Mouse (Mus musculus): ENCODE data around the gene Atp8b3. TPM values are rescaled to one million over a fixed set of nuclear protein-coding genes. Genes with fewer than 3 reads are reported as not detected.
A peak's percentile ranks its signal among the peaks of the same experiment; 100 is the strongest.

Atp8b3 gene
- polyA plus RNA-seq, 1 experiment, result 0.08 TPM

GRCm38 (mm10) chr10:80578131-80578750, 39.3 kb upstream of the Atp8b3 start:
- peak; percentile 54 for TF ChIP-seq CTCF (IDR thresholded peaks at IDR 0.05; ENCODE audit: extremely low read depth, insufficient read depth, low read length)
- no peak for TF ChIP-seq POLR2A (IDR thresholded peaks at IDR 0.05; ENCODE audit: extremely low read depth, insufficient read depth, low read length)
- Histone ChIP-seq H3K27ac (ENCODE audit: insufficient read depth, low read length) (peak overlapping the region; percentile 47), H3K4me1 (ENCODE audit: control insufficient read depth, insufficient read depth, low read length) (peaks cover 3% of the 10 kb centered on the region; the same call in 1 of the 2 replicates), H3K4me3 (ENCODE audit: insufficient read depth, low read length) (peak overlapping the region; percentile 63)

GRCm38 (mm10) chr10:80577195-80578130, 38.5 kb upstream of the Atp8b3 start, which contains the start of gene Klf16:
Klf16 (minus strand) TSS chr10:80577321.
- peak within 1 kb of the TSS; percentile 96 for H3K27ac ChIP-seq (ENCODE audit: insufficient read depth, low read length)
- peak within 1 kb of the TSS; percentile 63 for H3K4me3 ChIP-seq (ENCODE audit: insufficient read depth, low read length)
- peaks cover 4% of the 10 kb centered on the region; the same call in 1 of the 2 replicates for H3K4me1 ChIP-seq (ENCODE audit: control insufficient read depth, insufficient read depth, low read length)
- TF ChIP-seq CTCF (IDR thresholded peaks at IDR 0.05; ENCODE audit: extremely low read depth, insufficient read depth, low read length) (no peak), POLR2A (IDR thresholded peaks at IDR 0.05; ENCODE audit: extremely low read depth, insufficient read depth, low read length) (no peak)

GRCm38 (mm10) chr10:80576351-80577194, 37.6 kb upstream of the Atp8b3 start:
- Histone ChIP-seq H3K27ac (ENCODE audit: insufficient read depth, low read length) (peak overlapping the region; percentile 96), H3K4me1 (ENCODE audit: control insufficient read depth, insufficient read depth, low read length) (peaks cover 7% of the 10 kb centered on the region; the same call in 1 of the 2 replicates), H3K4me3 (ENCODE audit: insufficient read depth, low read length) (peak overlapping the region; percentile 63)
- no peak for TF ChIP-seq POLR2A (IDR thresholded peaks at IDR 0.05; ENCODE audit: extremely low read depth, insufficient read depth, low read length)
- no peak for TF ChIP-seq CTCF (IDR thresholded peaks at IDR 0.05; ENCODE audit: extremely low read depth, insufficient read depth, low read length)

GRCm38 (mm10) chr10:80575925-80576324, 37.0 kb upstream of the Atp8b3 start:
- Histone ChIP-seq H3K4me3 (ENCODE audit: insufficient read depth, low read length) (peak overlapping the region; percentile 63), H3K27ac (ENCODE audit: insufficient read depth, low read length) (peak overlapping the region; percentile 94), H3K4me1 (ENCODE audit: control insufficient read depth, insufficient read depth, low read length) (peaks cover 10% of the 10 kb centered on the region; the same call in 1 of the 2 replicates)
- TF ChIP-seq POLR2A (IDR thresholded peaks at IDR 0.05; ENCODE audit: extremely low read depth, insufficient read depth, low read length) (no peak), CTCF (IDR thresholded peaks at IDR 0.05; ENCODE audit: extremely low read depth, insufficient read depth, low read length) (no peak)

- TF ChIP-seq POLR2A (IDR thresholded peaks at IDR 0.05; ENCODE audit: extremely low read depth, insufficient read depth, low read length), result no peak
- TF ChIP-seq CTCF (IDR thresholded peaks at IDR 0.05; ENCODE audit: extremely low read depth, insufficient read depth, low read length), result no peak
- H3K4me3 ChIP-seq (ENCODE audit: insufficient read depth, low read length), result peak overlapping the region; percentile 63
- H3K27ac ChIP-seq (ENCODE audit: insufficient read depth, low read length), result peak overlapping the region; percentile 94
- H3K4me1 ChIP-seq (ENCODE audit: control insufficient read depth, insufficient read depth, low read length), result peaks cover 10% of the 10 kb centered on the region; the same call in 1 of the 2 replicates
Observed at GRCm38 (mm10) chr10:80574896-80575295, 36.0 kb upstream of the Atp8b3 start.

GRCm38 (mm10) chr10:80573944-80574343, 35.0 kb upstream of the Atp8b3 start:
- Histone ChIP-seq H3K4me1 (ENCODE audit: control insufficient read depth, insufficient read depth, low read length) (peaks cover 10% of the 10 kb centered on the region; the same call in 1 of the 2 replicates), H3K27ac (ENCODE audit: insufficient read depth, low read length) (peak overlapping the region; percentile 94), H3K4me3 (ENCODE audit: insufficient read depth, low read length) (peak overlapping the region; percentile 63; the same call in 1 of the 2 replicates)
- TF ChIP-seq POLR2A (IDR thresholded peaks at IDR 0.05; ENCODE audit: extremely low read depth, insufficient read depth, low read length) (peak; percentile 66; the same call in 1 of the 2 replicates), CTCF (IDR thresholded peaks at IDR 0.05; ENCODE audit: extremely low read depth, insufficient read depth, low read length) (no peak)

GRCm38 (mm10) chr10:80572477-80572876, 33.6 kb upstream of the Atp8b3 start:
- peak overlapping the region; percentile 82; the same call in 1 of the 2 replicates for H3K27ac ChIP-seq (ENCODE audit: insufficient read depth, low read length)
- no peak for TF ChIP-seq POLR2A (IDR thresholded peaks at IDR 0.05; ENCODE audit: extremely low read depth, insufficient read depth, low read length)
- TF ChIP-seq CTCF (IDR thresholded peaks at IDR 0.05; ENCODE audit: extremely low read depth, insufficient read depth, low read length), result no peak
- peaks cover 10% of the 10 kb centered on the region; the same call in 1 of the 2 replicates for H3K4me1 ChIP-seq (ENCODE audit: control insufficient read depth, insufficient read depth, low read length)
- H3K4me3 ChIP-seq (ENCODE audit: insufficient read depth, low read length), result no peak overlapping the region

- H3K4me1 ChIP-seq (ENCODE audit: control insufficient read depth, insufficient read depth, low read length), result peaks cover 13% of the 10 kb centered on the region; the same call in 1 of the 2 replicates
- 0 out of 2 replicates have a peak overlapping the region, but pooled peaks have one; percentile 1 for H3K4me3 ChIP-seq (ENCODE audit: insufficient read depth, low read length)
- peak overlapping the region; percentile 54 for H3K27ac ChIP-seq (ENCODE audit: insufficient read depth, low read length)
- TF ChIP-seq POLR2A (IDR thresholded peaks at IDR 0.05; ENCODE audit: extremely low read depth, insufficient read depth, low read length) (no peak), CTCF (IDR thresholded peaks at IDR 0.05; ENCODE audit: extremely low read depth, insufficient read depth, low read length) (no peak)
Observed at GRCm38 (mm10) chr10:80570871-80571836, 32.2 kb upstream of the Atp8b3 start.
